Comparison of ENCODE assay signal across 12 mouse cellular contexts in genomic region chr4:116358099-116358498, GRCm38 (mm10).
DNase-seq lines count a peak whose midpoint lies in the region; ATAC-seq and TF ChIP-seq lines count a peak whose summit lies in the region.
"Had no signal": no experiment of that assay in that cellular context is flagged by ENCODE, and none has a peak within 500 bp of the region (broad histone marks: within the 10 kb centered on the region; RNA-seq: fewer than 3 reads in every experiment).

No protein-coding gene starts in this region.

- H3K27me3 ChIP-seq in thymus, adult 2 months (ENCODE audit: control insufficient read depth, insufficient read depth, low read length) = no peaks in the 10 kb centered on the region
- H3K27me3 ChIP-seq in liver, embryonic 14.5 days (ENCODE audit: control insufficient read depth, insufficient read depth, low read length) = no peaks in the 10 kb centered on the region
- H3K27me3 ChIP-seq in embryonic facial prominence, embryonic 10.5 days (replicated peaks; ENCODE audit: low read depth, poor library complexity, severe bottlenecking) = no peaks in the 10 kb centered on the region
- H3K27me3 ChIP-seq: embryonic facial prominence, embryonic 12.5 days had no signal

- H3K4me1 ChIP-seq in thymus, adult 2 months (replicated peaks; ENCODE audit: control insufficient read depth, insufficient read depth, low read length) = no peaks in the 10 kb centered on the region
- no peaks in the 10 kb centered on the region for H3K4me1 ChIP-seq in liver, embryonic 14.5 days (replicated peaks; ENCODE audit: control insufficient read depth in 2 of 2, insufficient read depth in 2 of 2, low read length in 1 of 2)
- no peaks in the 10 kb centered on the region for H3K4me1 ChIP-seq in embryonic facial prominence, embryonic 10.5 days
- H3K4me1 ChIP-seq: embryonic facial prominence, embryonic 12.5 days had no signal

- WGBS in thymus, adult 2 months = 95% methylated on average over 1 of the region's 1 CpGs
- 83% methylated on average over 1 of the region's 1 CpGs for WGBS in liver, embryonic 14.5 days (ENCODE audit: insufficient replicate concordance)
- 95% methylated on average over 1 of the region's 1 CpGs for WGBS in embryonic facial prominence, embryonic 10.5 days

- H3K4me3 ChIP-seq in thymus, adult 2 months (ENCODE audit: control insufficient read depth, insufficient read depth, low read length) = no peak overlapping the region
- no peak overlapping the region for H3K4me3 ChIP-seq in liver, embryonic 14.5 days (ENCODE audit: insufficient read depth in 1 of 2, low read depth in 2 of 2, low read length in 2 of 2)
- no peak overlapping the region for H3K4me3 ChIP-seq in embryonic facial prominence, embryonic 10.5 days
- H3K4me3 ChIP-seq: embryonic facial prominence, embryonic 12.5 days had no signal

- H3K9me3 ChIP-seq in liver, embryonic 14.5 days (ENCODE audit: control insufficient read depth, low read length) = no peaks in the 10 kb centered on the region
- H3K9me3 ChIP-seq in embryonic facial prominence, embryonic 10.5 days = no peaks in the 10 kb centered on the region
- H3K9me3 ChIP-seq: embryonic facial prominence, embryonic 12.5 days had no signal

- no peak for TF ChIP-seq CTCF in thymus, adult 2 months (IDR thresholded peaks at IDR 0.05; ENCODE audit: borderline replicate concordance, control insufficient read depth, extremely low read depth, insufficient read depth, low read length, poor library complexity)
- TF ChIP-seq CTCF in liver, embryonic 14.5 days (IDR thresholded peaks at IDR 0.05; ENCODE audit: low read depth) = peak; percentile 54

- H3K9ac ChIP-seq in liver, embryonic 14.5 days (replicated peaks) = no peak overlapping the region
- H3K9ac ChIP-seq: embryonic facial prominence, embryonic 12.5 days; hindbrain, embryonic 14.5 days had no signal

- no peak overlapping the region for H3K4me2 ChIP-seq in liver, embryonic 14.5 days (ENCODE audit: low read depth)
- H3K4me2 ChIP-seq: embryonic facial prominence, embryonic 12.5 days; hindbrain, embryonic 14.5 days had no signal

- no peak for TF ChIP-seq EP300 in liver, embryonic 14.5 days (IDR thresholded peaks at IDR 0.05; ENCODE audit: low read depth)

- no peak for ATAC-seq in cerebellum, adult (ENCODE audit: insufficient number of reproducible peaks, low FRiP score, low TSS enrichment)
- no peak for ATAC-seq in liver, embryonic 14.5 days (ENCODE audit: insufficient read depth)
- ATAC-seq in monocyte, adult 5-6 weeks (replicated peaks; ENCODE audit: insufficient number of reproducible peaks, low FRiP score, low TSS enrichment, poor library complexity, severe bottlenecking) = no peak

- peak; percentile 17 to 23 for DNase-seq in cerebellum, postnatal 10 days
- peak; percentile 35 for DNase-seq in thymus, adult 2 months
- DNase-seq in thymus, adult 18-20 months = no peak
- DNase-seq in liver, embryonic 14.5 days (ENCODE audit: low read depth in 3 of 3, low spot score in 3 of 3) = no peak
- no peak for DNase-seq in embryonic facial prominence, embryonic 10.5 days (ENCODE audit: low spot score)
- no peak for DNase-seq in frontal cortex, postnatal 25 days (ENCODE audit: low spot score in 2 of 2)
- DNase-seq: gastrocnemius, postnatal 36 days had no signal

- no peak overlapping the region for H3K27ac ChIP-seq in thymus, adult 2 months (ENCODE audit: control insufficient read depth, insufficient read depth, low read length)
- H3K27ac ChIP-seq in liver, embryonic 14.5 days = no peak overlapping the region
- H3K27ac ChIP-seq in embryonic facial prominence, embryonic 10.5 days (replicated peaks) = no peak overlapping the region
- H3K27ac ChIP-seq: embryonic facial prominence, embryonic 12.5 days; hindbrain, embryonic 14.5 days; macrophage had no signal

- no peaks in the 10 kb centered on the region for H3K36me3 ChIP-seq in thymus, adult 2 months (ENCODE audit: control insufficient read depth, insufficient read depth, low read length)
- no peaks in the 10 kb centered on the region for H3K36me3 ChIP-seq in liver, embryonic 14.5 days (replicated peaks; ENCODE audit: control insufficient read depth, insufficient read depth, low read depth)
- no peaks in the 10 kb centered on the region for H3K36me3 ChIP-seq in embryonic facial prominence, embryonic 10.5 days (replicated peaks)
- H3K36me3 ChIP-seq: embryonic facial prominence, embryonic 12.5 days had no signal

- no peak for TF ChIP-seq POLR2A in thymus, adult 2 months (IDR thresholded peaks at IDR 0.05; ENCODE audit: control insufficient read depth, extremely low read depth, insufficient read depth, low read length, poor library complexity)

Comparison
In these comparisons a context has a peak if more than half of its experiments do, and no peak if none do; other contexts are left out.
1. DNase-seq: peak in cerebellum, postnatal 10 days (2 of 2) and thymus, adult 2 months (single experiment); none in thymus, adult 18-20 months (0 of 2), liver, embryonic 14.5 days (0 of 3), embryonic facial prominence, embryonic 10.5 days (single experiment) and frontal cortex, postnatal 25 days (0 of 2).